Mouse (Mus musculus): ENCODE measurements around the gene Barhl2.

- TF ChIP-seq EP300 (IDR thresholded peaks at IDR 0.05; ENCODE audit: insufficient read depth, low read depth, low read length): no peak
- TF ChIP-seq CTCF (IDR thresholded peaks at IDR 0.05): no peak
Measured at GRCm38 (mm10) chr5:106420871-106421270, 37.1 kb downstream of the Barhl2 start.
